Mouse (Mus musculus): ENCODE measurements around the gene Stk10.
"Not testable (repeated sequence)": the region's sequence is repeated elsewhere in the genome, so short reads cannot be mapped to it uniquely, and the experiment has no call there.

Stk10 gene

GRCm38 (mm10) chr11:32601528-32602323, 68.6 kb downstream of the Stk10 start:
- no peak for DNase-seq (ENCODE audit: low read depth)

GRCm38 (mm10) chr11:32604663-32605062, 71.6 kb downstream of the Stk10 start:
- DNase-seq (ENCODE audit: low read depth): no peak

- peak; percentile 83 for DNase-seq (ENCODE audit: low read depth)
Measured at GRCm38 (mm10) chr11:32605131-32605860, 72.2 kb downstream of the Stk10 start.

DNA sequence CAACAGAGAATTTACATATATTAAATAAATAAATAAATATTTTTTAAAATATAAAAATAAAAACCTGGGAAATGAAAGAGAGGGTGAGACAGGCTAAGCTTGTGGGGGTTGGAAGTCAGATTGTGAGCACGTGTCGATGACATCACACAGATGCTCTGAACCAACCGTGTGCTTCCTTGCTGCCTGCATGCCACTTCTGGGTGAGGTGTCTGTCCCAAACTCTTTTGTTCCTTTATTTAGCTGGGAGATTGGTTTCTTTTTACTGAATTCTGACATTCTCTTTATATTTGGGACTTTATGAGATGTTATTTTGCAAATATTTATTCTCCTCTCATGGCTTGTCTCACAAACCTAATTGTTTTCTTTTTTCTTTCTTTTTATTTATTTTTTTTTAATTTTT, 72.8 kb downstream of the Stk10 start:
- DNase-seq (ENCODE audit: low read depth): no peak

DNA sequence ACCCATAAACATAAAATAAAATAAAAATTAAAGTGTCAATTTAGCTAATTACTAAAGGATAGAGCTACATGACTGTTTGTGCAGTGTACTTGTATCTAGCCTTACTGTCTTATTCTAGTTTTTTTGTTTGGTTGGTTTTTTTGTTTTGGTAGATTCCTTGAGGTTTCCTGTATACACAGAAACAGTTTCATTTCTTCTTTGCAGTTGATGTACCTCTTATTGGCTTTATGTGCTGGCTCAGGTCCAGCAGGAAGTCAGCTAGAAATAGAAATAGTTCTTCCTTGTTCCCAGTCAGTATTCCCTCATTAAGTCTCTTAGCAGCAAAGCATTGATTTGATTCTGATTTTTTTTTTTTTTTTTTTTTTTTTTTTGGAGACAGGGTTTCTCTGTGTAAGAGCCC, 74.2 kb downstream of the Stk10 start:
- DNase-seq (ENCODE audit: low read depth): no peak

- DNase-seq (ENCODE audit: low read depth): no peak
Measured at GRCm38 (mm10) chr11:32610616-32611015, 77.5 kb downstream of the Stk10 start.

GRCm38 (mm10) chr11:32612304-32612703, 79.2 kb downstream of the Stk10 start:
- no peak for DNase-seq (ENCODE audit: low read depth)

DNA sequence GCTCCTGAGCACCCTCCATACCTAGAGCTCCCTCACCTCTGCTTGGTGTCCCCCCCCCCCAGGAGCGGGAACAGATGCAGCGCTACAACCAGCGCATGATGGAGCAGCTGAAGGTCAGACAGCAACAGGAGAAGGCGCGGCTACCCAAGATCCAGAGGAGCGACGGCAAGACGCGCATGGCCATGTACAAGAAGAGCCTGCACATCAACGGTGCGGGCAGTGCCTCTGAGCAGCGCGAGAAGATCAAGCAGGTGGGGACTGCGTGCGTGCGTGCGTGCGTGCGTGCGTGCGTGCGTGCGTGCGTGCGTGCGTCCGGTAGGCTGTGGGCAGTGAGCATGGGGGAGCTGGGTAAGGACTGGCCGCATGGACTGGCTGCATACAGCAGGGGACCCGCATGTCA, 81.4 kb downstream of the Stk10 start:
- DNase-seq (ENCODE audit: low read depth): no peak

DNA sequence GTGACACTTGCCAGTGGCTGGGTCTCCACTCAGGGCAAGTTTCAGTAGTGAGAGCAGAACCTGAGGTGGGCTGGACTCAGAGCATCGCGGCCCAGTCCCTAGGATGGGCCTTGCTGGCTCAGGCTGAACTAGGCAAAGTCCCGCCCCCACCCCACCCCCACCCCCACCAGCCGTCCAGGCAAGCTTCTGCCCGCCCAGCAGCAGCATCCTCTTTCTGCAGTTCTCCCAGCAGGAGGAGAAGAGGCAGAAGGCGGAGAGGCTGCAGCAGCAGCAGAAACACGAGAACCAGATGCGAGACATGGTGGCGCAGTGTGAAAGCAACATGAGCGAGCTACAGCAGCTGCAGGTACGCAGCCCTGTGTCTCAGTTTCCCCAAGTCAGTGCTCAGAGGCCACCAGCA, 82.5 kb downstream of the Stk10 start:
- DNase-seq (ENCODE audit: low read depth): no peak

- DNase-seq (ENCODE audit: low read depth): peak; percentile 19
Measured at GRCm38 (mm10) chr11:32616091-32616490, 83.0 kb downstream of the Stk10 start.

DNA sequence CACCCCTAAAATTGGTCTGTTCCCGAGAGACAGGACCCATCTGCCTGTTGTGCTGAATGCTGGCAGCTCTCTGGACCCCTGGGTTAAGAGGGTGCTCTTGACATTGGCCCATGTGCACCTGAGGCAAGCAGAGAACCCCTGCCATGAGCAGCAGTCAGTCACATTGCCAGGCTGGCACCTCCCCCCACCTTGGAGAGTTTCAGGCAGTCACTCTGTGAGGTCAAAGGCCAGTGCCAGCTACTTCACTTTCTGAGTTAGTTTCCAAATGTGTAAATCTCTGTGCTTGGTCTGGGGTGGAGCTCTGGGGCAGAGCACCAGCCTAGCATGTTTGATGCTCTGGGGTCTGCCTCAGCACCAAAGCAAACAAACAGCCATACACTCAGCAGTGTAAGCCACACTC, 84.9 kb downstream of the Stk10 start:
- DNase-seq (ENCODE audit: low read depth): no peak

- DNase-seq (ENCODE audit: low read depth): not testable (repeated sequence)
Measured at GRCm38 (mm10) chr11:32618641-32619040, 85.5 kb downstream of the Stk10 start.

DNA sequence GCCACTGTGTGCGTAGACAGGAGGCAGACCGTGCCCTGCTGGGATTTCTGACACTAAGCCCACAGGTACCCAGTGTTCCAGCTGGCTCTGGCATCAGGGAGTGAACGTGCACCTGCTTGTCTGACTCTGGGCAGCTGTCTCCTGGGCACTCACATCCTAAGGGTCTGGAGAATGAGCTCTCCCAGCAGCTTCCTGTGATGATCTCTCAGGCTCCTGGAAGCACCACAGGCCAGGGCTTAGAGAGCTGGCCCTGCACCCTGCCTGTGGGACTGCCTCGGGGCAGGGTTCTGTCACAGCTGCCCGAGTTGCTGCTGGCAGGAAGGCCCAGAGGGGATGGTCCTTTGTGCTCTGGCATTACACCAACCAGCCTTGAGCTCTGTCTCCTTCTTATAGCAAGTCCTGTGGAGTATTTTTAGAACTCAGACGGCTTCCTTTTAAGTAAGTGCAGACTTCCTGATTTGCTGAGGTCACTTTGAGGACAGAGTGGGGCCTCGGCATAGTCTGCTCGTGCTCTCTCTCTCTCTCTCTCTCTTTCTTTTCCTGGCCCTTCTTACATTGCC, 86.2 kb downstream of the Stk10 start:
- no peak for DNase-seq (ENCODE audit: low read depth)

- no peak for DNase-seq (ENCODE audit: low read depth)
Measured at GRCm38 (mm10) chr11:32619866-32620456, 86.9 kb downstream of the Stk10 start.

GRCm38 (mm10) chr11:32621831-32622478, 88.8 kb downstream of the Stk10 start:
- DNase-seq (ENCODE audit: low read depth): no peak

- DNase-seq (ENCODE audit: low read depth): no peak
Measured at GRCm38 (mm10) chr11:32622479-32623190, 89.5 kb downstream of the Stk10 start.

DNA sequence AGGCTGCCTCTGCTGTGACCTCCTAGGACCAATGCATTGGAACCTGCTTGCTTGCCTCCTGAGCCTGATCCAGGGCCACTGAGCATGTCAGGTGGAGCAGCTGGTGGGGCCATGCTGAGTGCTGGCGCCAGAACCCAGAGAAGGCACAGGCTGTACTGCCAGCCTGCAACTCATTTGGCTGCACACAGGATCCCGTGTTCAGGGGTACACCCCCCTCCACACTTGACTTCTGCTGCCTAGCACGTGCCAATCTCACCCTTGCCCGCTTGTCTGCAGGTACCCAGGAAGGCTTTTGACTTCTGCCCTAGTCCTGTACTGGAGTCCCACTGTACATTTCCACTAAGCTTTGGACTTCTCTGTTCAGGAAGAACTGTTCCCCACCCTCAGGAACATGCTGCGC, 90.1 kb downstream of the Stk10 start:
- DNase-seq (ENCODE audit: low read depth): no peak

DNA sequence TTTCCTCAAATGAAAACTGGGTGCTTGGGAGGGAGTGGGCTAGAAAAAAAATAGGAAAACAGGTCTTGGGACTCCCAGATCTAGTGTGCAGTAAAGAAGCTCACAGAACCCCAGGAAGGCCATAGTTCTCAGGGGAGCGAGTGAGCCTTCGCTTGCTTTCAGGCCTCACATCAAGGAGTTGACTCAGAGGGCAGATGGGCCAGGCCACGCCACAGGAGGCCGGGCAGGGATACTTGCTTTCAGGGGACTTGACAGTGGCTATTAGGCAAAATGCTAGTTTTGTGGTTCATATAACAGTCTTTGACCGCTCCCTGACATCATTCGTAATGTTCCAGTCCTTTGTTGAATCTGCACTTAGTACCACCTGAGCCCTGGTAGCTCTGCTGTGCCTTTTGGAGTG, 90.8 kb downstream of the Stk10 start:
- DNase-seq (ENCODE audit: low read depth): no peak

DNA sequence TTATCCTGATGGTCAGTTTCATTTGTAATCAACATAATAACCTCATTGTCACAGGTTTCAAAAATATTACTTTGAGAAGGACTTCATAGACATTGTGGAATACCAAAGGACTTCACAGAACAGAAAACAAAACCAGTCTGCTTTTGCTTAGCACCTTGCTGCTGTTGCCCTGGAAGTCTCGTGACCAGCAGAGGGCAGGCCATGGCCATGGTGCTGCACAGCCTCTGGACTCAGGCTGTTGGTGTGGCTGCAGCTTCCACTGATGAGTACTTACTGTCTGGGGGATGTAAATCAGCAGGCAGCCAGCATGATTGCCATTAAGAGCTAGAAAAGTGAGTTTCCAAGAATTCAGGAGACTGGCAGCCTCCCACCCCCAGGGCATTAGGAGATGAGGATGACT, 92.6 kb downstream of the Stk10 start:
- DNase-seq (ENCODE audit: low read depth): peak; percentile 86

DNA sequence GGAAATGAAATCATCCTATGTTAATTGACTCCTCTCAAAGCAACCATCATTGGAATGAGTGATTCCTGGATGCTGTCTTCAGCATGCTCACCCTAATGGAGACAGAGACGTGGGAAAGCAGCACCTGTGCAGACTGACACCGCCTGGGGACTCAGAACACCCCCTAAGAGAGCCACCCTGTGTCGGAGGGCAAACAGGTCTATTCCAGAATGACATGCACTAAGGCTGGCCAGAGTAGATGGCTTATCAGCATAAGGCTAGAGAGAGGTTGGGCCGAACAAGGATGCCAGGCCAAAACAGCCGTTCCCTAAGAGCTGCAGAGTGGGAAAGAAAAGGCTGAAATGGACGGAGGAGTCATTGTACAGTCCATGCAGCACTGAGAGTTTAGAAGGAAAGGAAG, 93.0 kb downstream of the Stk10 start:
- no peak for DNase-seq (ENCODE audit: low read depth)

- no peak for DNase-seq (ENCODE audit: low read depth)
Measured at GRCm38 (mm10) chr11:32627900-32628299, 94.8 kb downstream of the Stk10 start.

Measured in NIH3T3 (cell line).